Mouse (Mus musculus): ENCODE results near the gene Oas1c.
"Not testable (repeated sequence)": the region's sequence is repeated elsewhere in the genome, so short reads cannot be mapped to it uniquely, and the experiment has no call there.

Oas1c gene

GRCm38 (mm10) chr5:120811951-120812819 lies at the start of gene Oas1c:
TSS of gene Oas1c (minus strand) at chr5:120812514.
- DNase-seq (ENCODE audit: low spot score) = peak; percentile 72

GRCm38 (mm10) chr5:120861121-120861520 lies 48.8 kb upstream of the Oas1c start, which contains the start of gene Oas1h:
TSS of gene Oas1h (plus strand) at chr5:120861421.
- DNase-seq (ENCODE audit: low spot score) = no peak

GRCm38 (mm10) chr5:120859241-120859640 lies 46.9 kb upstream of the Oas1c start:
- no peak for DNase-seq (ENCODE audit: low spot score)

DNA sequence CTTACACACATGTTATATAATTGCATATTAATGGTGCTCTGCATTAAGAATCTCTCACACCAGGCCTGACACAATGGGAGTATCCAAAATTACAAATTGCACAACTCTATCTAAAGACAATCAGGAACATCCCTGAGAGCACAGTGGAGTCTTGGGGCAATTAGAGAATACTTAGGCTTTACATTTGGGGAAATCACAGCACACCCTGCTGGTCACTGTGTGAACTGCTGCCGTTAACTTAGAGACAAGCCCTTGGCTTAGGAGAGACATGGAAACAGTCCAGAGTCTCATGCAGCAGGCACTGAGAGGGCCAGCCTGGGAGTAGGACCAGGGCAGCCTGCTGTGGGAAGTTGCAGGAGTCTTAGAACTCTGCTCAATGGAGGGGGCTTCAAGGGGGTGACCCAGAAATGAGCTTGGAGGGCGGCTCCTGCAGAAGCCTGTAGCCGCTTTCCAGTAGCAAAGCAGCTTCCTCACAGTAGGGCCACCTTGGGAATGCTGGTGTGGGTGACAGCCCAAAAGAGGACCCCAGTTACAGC lies 37.4 kb upstream of the Oas1c start:
- DNase-seq (ENCODE audit: low spot score) = no peak

DNA sequence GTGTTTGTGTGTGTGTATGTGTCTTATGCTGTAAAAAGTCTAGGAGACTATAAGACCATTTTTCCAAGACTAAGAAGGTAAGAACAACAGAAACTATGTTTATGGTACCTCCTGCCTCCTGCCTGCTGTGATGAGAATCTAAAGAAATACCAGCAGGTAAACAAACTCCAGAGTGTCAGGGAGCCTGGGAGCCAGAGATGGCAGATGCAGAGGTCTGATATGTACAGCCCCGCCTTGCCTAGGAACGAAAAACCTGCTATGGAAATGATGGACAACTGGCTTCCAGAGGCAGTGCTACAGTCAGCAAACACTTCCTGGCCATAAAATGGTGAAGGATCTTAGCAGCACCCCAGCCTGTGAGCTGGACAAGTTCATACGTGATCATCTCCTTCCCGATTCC lies 34.8 kb upstream of the Oas1c start, which contains the start of gene Oas1f:
Gene Oas1f (plus strand): TSS at position 301 of the 400 bp plus-strand sequence.
- DNase-seq (ENCODE audit: low spot score) = no peak

GRCm38 (mm10) chr5:120844713-120845112 lies 32.4 kb upstream of the Oas1c start:
- DNase-seq (ENCODE audit: low spot score) = no peak

DNA sequence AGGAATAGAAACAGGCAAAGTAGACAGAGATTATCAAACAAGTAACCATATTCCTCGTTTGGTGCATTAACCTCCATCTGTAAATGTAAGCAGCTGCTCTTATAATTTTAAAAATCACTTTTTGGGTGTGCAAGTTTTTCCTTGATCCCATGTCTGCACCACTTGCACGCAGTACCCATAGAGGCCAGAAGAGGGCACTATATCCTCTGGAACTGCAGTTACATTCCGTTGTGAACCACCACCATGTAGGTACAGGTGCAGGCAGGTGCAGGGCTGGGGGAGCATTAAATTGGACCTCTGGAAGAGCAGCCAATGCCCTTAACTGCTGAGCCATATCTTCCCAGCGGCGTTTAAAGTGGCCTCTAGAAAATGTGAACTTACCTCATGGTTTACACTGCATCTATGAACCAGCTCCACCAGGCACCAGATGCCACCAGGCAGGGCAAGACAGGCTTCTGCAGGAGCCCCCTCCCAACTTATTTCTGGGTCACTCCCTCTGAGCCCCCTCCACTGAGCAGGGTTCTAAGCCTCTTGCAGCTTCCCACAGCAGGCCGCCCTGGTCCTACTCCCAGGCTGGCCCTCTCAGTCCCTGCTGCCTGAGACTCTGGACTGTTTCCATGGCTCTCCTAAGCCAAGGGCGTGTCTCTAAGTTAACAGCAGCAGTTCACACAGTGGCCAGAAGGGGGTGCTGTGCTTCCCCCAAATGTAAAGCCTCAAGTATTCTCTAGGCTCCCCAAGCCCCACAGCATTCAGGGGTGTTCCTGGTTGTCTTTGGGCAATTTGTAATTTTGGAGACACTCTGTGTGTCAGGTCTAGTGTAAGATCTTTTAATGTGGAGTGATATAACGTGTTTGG lies 24.6 kb upstream of the Oas1c start:
- DNase-seq (ENCODE audit: low spot score) = no peak

GRCm38 (mm10) chr5:120833335-120834280 lies 21.3 kb upstream of the Oas1c start:
- no peak for DNase-seq (ENCODE audit: low spot score)

DNA sequence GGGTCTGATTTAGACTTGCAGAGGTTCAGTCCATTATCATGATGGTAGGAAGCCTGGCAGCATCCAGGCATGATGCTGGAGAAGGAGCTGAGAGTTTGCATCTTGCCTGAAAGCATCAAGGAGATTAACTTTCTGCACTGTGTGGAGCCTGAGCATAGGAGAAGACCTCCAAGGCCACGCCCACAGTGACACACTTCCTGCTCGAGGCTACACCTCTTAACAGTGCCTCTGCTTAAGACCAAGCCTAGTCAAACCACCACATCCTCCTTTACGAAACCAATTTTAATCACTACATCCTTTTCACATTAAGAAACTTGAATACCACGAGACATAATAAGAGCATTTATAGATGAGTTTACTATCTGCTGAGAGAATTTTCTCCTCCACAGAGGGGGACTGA lies 18.7 kb upstream of the Oas1c start:
- DNase-seq (ENCODE audit: low spot score) = no peak

DNA sequence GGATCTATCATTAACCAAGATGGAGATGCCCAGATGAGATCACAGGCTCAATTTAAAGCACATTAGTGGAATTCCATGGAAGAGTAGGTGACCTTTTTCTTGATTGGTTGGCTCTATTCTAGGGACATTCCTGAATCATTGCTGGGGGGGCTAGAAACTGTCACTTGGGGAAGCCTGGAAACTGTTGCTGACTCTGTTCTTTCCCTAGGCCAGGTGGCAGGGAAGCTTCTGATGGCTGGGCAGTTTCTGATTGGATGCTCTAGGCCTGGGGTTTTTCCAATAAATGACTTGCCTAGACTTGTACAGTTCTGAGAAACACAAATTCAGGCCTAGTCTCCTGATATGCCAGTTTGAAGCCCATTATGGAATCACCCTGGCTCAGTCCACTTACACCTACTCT lies 6.7 kb upstream of the Oas1c start:
- no peak for DNase-seq (ENCODE audit: low spot score)

- DNase-seq (ENCODE audit: low spot score) = no peak
Measured at GRCm38 (mm10) chr5:120815949-120816348, 3.6 kb upstream of the Oas1c start.

- DNase-seq (ENCODE audit: low spot score) = no peak
Measured at GRCm38 (mm10) chr5:120813023-120813422, 709 bp upstream of the Oas1c start.

DNA sequence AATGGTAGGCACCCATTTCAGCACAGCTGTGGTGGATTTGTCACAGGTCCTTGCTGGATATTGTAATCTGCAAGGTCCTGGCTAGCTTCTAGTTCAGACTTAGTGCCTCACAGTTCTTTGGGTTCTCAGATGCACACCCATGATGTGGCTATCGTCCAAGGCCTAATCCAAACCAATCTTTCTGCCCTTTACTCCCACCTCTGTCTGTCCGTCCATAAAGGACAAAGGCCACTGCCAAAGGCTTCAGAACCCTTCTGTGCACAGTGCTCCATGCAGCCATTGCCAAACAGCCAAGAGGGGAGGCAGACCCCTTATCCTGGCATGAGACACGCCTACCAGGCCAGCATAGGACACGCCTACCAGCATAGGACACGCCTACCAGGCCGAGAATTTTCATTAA lies 3.1 kb downstream of the Oas1c start:
- DNase-seq (ENCODE audit: low spot score) = no peak

DNA sequence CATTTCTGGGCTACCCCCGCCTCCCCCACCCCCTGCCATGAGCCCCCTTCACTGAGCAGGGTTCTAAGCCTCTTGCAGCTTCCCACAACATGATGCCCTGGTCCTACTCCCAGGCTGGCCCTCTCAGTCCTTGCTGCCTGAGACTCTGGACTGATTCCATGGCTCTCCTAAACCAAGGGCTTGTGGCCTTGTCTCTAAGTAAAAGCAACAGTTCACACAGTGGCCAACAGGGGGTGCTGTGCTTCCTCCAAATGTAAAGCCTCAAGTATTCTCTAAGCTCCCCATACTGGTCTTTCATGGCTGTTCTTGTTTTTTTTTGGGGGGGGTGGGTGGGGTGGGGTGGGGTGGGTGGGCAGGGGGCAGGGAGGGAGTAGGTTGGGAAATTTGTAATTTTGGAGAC lies 5.9 kb downstream of the Oas1c start:
- no peak for DNase-seq (ENCODE audit: low spot score)

DNA sequence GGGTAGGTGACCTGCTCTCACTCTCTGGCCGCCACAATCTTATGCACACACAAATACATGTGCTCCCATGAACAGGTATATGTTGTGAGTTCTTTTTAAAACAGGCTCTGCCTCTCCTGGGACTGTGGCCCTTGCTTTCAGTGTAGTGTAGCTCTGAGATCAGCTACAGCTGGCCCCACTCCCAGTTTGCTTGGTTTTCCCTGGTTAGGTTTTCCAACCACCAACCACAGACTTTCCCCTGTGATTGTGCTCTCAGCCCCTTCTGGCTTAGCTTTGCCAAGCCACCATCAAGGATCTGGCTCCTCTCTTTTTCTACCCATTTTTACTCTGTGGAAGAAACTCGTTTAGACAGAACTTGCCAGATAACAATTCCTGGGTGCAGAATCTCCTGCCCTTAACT lies 8.7 kb downstream of the Oas1c start:
- no peak for DNase-seq (ENCODE audit: low spot score)

- not testable (repeated sequence) for DNase-seq (ENCODE audit: low spot score)
Measured at GRCm38 (mm10) chr5:120798943-120799342, 13.4 kb downstream of the Oas1c start.

- not testable (repeated sequence) for DNase-seq (ENCODE audit: low spot score)
Measured at GRCm38 (mm10) chr5:120798147-120798546, 14.2 kb downstream of the Oas1c start.

GRCm38 (mm10) chr5:120795480-120796034 lies 16.8 kb downstream of the Oas1c start, which contains the start of gene Oas1e:
TSS of gene Oas1e (minus strand) at chr5:120795530.
- DNase-seq (ENCODE audit: low spot score) = not testable (repeated sequence)

DNA sequence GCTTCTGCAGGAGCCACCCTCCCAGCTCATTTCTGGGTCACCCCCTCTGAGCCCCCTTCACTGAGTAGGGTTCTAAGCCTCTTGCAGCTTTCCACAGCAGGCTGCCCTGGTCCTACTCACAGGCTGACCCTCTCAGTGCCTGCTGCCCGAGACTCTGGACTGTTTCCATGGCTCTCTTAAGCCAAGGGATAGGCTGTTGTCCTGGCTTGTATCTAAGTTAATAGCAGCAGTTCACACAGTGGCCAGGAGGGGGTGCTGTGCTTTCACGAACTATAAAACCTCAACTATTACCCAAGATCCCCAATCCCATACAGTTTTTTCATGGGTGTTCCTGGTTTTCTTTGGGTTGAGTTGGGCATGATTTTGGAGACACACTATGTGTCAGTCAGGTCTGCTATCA lies 19.3 kb downstream of the Oas1c start:
- DNase-seq (ENCODE audit: low spot score) = no peak

DNA sequence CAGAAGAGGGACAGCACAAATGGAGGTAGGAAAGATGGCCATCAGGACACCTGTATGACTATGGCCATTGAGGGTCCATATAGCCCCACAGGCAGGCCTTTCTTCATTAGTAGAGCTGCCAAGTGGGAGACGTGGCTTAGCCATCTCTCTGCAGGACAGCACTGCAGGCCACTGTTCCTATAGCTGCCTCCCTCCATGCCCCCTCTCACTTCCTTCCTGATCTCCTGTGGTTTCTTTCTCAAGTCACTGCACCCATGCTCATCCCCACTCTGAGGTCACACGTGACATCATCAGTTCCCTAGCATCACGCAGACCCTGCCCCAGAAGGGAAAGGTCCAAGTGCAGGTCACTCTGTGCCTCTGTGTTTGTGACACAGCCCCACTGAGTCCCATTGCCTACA lies 25.3 kb downstream of the Oas1c start:
- no peak for DNase-seq (ENCODE audit: low spot score)

GRCm38 (mm10) chr5:120782446-120782845 lies 29.9 kb downstream of the Oas1c start:
- no peak for DNase-seq (ENCODE audit: low spot score)
